Mouse (Mus musculus) monocyte, adult 2 months (primary cell): Measurements from ENCODE around the gene Med17.
A peak's percentile ranks its signal among the peaks of the same experiment; 100 is the strongest.
"Not testable (repeated sequence)": the region's sequence is repeated elsewhere in the genome, so short reads cannot be mapped to it uniquely, and the experiment has no call there.

Source experiments
- DNase-seq, 2 experiments: peaks; one replicate each; pipeline ENCODE4 v3.0.0; 2022; ENCODE audit warnings: low spot score in 2 of 2, low read depth in 1 of 2

Med17 gene

DNA sequence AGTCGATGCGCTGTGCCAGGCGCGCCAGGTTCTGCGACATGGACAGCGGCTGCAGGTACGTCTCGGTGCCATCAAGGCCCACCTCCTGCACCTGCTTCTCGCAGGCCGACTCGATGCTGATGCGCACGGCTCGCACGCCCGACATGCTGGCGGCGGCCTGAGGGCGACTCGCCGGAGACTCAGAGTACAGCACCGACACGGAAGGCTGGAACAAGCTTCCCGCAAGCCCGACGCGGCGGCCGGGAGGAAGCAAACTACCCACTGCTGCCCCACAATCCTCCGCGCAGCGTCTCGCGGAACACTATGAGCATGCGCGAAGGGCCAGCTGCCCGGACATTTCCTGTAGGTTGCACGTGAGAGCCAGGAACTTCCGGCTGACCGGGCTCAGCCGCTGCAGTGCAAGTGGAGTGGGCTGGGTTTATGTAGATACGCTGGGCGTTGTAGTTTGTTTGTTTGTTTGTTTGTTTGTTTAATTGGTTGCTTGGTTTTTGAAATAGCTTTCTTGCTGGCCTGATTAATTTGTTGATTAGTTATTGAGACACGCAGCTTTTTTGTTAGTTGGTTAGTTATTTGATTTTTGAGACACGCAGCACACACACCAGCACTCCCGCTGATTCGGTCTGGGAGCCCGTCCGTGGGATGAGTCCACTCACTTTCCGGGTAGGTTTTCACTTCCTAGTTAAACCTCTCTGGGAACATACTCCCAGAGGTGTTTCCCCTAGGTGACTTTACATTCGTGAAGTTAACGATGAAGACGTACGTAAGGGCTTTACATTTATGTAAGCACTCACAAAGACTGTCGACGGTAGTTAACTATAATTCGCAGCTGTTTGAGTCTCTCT, at the start of gene Med17:
TSS of gene Med17 (minus strand) at position 283 of the 842 bp plus-strand sequence.
- peak; percentile 82 to 89 for DNase-seq

DNA sequence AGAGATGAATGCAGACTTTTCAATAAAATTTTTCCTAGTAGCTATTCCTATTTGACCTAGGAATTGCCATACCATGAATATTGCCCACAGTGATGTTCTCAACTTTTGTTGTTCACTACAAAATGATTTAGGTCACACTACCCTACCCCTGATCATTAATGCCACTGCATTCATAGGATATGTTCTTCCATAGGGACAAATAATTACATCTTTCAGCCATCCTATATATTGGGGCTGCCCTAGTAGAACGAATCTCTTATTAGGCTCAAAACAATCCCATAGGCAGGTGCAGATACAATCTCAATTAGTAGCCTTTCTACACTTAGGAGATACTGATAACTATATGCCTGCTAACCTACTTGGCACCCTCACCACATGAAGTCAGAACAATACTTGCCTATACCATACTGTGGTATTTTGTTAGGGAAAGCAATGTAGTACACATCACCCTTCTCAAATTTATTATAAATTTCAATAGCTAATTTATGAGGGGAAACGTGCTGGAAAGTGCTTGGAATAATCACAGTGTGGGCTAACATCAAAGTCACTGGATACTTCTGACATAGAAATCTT, 38.5 kb upstream of the Med17 start:
- no peak for DNase-seq

DNA sequence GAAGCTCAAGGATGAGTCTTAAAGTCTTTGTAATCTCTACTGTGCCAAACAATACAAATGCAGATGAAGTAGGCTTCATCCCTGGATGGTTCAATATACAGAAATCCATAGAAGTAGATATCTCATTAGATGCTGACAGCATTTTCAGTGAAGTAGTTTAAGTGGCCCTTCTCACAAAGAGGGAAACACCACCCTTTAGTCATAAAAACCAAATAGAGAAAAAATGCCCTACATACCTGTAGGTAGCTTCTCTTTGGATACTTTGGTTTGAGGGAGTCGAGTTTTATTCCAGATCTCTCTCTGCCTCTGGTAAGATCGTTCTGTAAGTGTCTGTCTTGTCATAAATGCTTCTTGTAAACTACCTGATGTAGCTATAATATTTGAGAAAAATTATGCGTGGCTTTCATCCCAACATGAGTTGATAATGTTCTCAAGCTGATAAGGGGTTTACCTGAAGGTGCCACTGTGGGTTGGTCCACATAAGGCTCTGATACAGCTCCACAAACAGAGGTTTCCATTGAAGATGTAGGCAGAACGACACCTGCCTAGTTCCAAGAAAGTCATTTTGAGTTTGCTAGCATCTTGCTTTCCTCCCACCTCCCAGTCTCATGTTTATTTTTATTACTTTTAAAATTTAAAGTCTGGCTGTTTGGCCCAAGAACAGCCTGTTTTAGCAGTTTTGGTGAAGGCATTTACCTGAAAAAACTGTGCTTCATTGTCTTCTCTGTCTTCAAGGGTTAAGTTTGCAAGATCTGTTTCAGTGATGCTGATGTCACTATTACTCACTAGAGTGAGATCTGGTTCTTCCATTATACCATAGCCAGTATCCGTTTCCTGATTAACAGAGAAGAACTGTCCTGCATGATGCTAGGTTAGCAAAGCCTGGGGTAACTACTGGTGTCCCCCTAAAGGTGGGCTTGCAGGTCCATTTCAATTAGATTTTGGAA, 37.8 kb upstream of the Med17 start:
- DNase-seq: no peak

DNA sequence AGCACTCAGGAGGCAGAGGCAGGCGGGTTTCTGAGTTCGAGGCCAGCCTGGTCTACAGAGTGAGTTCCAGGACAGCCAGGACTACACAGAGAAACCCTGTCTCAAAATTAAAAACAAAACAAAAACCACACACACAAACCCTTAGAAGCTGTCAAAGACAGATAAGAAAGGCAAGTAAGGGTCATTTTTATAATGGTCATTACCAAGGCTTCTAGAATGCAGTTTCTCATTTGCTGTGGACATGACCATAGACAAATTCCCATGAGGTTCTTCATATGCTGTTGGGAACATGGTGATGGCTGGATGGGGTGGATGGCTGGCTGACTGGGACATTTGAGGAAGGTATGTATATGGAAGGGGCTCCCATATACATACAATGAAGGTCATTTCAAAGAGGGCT, 36.6 kb upstream of the Med17 start:
- DNase-seq: not testable (repeated sequence)

DNA sequence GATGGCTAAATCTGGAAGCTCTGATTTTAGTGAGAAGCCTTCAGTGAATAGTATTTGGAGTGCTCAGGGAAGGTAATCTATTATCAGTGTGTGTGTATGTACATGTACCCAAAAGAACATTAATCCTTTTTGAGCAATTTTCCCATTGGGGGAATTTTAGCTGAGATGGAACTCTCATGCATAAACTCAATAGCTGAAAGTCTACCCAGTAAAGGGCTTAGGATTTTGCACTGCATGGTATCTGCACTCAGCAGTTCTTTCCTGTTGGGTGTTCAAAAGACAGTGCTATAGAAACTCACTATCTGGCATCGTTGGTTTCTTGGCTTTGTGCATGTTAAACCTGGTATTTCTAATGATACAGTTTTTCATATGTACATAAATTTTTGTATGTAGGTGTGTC, 34.9 kb upstream of the Med17 start:
- no peak for DNase-seq

DNA sequence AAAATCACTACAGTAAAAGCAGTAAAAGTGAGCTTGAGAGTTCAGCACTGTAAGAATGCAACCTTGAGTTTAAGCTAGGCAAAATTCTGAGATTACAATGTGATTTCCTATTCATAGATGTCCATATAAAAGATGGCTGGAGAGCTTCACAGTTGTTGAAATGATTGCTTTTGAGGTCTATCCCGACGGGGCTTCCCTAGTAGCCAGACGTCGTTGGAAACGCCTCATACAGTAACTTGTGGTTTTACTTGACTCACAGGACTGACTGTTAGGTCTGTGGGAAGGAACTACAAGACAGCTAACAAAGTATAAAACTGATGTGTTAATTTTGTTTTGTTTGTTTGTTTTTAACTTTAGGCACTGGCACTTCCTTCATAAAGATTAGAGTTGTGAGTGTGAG, 33.9 kb upstream of the Med17 start:
- no peak for DNase-seq

DNA sequence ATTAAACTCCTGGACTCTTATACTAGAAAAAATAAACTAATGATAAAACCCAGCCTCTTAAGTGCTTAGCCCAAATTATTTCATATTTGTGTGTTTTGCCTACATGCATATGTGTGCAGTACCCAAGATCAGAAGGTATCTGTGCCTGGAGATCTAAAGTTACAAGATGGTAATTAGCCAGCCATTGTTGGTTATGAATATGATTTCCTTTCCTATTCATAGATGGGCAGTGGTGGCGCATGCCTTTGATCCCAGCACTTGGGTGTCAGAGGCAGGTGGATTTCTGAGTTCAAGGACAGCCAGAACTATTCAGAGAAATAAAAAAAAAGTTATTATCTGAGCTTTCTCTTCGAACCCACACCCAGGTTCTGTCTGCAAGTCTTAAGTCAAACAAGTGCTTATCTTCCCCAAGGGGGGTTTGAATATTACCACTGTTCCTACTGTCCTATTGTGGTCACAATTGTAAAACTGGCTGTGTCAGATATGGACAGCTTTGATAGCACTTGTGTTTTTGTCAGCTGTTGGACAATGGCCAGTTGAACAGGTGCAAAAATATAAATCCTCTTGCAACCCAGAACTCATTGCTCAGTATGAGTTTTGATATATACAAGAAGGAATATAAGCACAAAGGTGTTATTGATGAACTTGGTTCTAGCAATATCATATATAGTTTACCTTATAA, 32.5 kb upstream of the Med17 start:
- DNase-seq: no peak

DNA sequence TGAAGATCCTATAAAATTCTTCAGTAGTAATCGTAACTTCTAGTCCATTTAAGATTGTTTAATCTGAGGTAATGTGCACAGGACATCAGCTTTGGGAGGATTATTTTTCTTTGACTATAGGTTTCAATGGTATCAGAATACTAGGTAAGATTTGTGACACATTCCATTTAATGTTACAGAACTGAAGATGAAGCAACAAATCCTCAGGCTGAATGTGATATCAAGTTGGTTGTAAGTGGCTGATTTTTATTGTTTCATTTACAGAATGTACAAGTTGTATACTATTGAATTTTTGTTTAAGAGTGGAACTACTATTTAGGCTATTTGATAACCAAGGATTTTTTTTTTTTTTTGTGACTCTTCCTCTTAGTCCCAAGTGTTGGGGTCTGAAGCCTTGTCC, 30.4 kb upstream of the Med17 start:
- no peak for DNase-seq

DNA sequence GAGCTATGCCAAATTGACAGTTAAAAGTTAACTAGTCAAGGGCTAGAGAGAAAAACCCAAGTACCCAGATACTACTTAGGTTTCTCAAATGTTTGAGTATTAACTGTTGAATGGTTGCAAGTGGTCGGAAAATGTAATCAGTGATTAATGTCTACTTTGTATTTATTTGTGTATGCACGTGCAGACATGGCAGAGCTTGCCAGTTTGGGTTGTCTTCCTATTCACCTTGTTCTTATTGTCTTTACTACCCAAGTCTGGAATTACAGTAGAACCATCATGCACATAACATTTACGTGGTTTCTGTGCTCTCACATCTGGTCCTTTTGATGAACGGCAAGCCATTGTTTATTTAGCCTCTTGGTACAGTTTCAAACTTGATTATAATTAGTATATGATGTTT, 29.7 kb upstream of the Med17 start:
- no peak for DNase-seq

DNA sequence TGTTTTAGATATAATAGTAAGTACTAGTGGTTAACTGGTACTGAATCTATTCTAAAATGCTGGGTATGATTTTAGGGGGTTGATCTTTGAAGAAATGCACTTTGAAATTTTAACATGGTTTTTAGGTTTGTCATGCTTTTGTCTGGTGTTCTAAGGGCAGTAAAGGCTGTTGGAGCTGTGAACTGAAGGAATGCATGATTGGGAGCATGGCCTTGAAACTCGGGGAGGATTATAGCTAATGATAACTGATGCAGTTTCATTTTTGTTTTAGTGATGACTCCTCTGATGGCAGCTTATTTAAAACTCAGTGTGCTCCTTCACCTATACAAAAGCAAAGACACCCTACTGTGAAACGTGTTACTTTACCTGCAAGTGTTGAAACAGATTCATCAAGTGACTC, 28.5 kb upstream of the Med17 start:
- no peak for DNase-seq

DNA sequence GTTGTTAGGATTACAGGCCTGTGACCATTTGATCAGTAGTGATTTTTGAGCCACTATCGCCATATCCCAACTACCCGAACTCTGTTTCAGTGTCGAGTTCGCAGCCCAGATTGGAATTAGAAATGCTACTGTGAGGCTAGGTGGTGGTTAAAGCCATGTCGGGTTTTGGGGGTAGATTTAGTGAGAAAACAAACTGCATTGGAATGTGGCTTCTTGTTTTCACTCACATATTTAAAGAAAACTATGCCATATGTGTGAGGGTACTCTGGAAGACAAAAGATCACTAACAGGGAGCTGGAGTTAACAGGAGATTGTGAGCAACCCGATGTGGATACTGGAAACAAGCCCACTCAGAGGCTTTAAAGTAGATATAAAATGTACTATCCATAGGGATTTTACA, 27.5 kb upstream of the Med17 start:
- DNase-seq: no peak

DNA sequence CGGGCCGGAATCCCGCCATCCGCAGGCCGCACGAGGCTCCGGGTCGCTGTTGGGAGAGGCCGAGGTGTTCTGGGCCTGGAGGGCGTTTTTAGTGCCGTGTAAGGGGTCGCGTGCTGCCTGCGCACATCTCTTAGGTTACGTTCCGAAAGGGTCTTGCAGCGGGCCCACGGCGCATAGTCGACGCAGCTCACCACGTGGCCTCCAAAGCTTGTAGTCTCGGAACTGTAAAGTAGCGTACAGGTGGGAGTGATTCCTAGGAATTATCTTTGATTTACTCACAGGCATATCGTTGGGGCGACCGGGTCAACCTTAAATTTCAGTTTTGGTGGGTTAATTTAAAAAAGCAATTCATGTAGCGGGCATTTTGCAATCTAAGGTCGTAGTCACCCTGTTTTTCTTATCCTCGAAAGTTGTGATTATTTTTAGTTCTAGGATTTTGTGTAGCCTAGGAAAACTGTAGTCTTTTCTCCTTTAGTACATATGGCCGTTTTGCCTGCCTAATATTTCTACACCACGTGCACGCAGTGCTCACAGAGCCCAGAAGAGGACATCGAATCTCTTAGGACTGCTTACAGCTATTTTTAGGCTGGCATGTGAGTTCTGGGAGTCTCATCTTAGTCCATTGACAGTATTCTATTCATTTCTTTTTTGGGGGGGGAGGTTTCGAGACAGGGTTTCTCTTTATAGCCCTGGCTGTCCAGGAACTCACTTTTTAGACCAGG, 26.8 kb upstream of the Med17 start, which contains the start of gene 4931406C07Rik:
TSS of gene 4931406C07Rik (minus strand) at position 51 of the 722 bp plus-strand sequence.
- no peak for DNase-seq

DNA sequence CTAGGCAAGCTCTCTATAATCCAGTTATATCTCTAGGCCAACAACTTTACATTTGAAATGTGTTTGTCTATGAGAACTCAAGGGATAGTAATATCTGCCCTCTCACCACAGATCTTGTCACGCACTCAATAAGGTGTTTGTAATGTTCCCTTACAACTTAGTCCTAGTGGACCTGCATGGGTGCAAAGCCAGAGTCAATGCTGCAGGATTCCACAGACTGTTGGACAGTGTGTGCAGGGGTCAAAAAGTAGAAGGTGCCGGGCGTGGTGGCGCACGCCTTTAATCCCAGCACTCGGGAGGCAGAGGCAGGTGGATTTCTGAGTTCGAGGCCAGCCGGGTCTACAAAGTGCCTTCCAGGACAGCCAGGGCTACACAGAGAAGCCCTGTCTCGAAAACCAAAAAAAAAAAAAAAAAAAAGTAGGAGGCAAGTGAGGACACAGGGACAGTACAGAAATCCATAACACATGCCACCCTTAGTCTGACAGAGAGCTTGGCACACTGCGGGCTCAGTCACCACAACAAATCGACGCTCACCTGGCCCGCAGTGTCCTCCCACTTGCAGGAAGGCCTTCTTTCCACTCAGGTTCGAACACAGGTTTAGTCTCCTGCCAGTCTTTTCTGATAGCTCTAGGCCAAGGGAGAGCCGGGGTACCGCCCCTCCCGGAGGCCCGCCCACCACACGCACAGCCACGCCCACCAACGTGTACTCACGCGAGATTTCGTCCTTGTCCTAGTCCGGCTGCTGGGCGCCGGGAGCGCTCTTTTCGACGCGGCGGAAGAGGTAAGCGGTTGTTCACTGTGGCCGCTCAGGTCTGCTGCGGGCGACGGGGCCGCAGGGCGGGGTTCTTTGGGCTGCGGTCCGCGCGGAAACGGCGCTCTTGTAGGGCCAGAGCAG, 26.0 kb upstream of the Med17 start, which contains the start of gene Taf1d:
TSS of gene Taf1d (plus strand) at position 712 of the 895 bp plus-strand sequence.
- DNase-seq: peak; percentile 89 to 99

DNA sequence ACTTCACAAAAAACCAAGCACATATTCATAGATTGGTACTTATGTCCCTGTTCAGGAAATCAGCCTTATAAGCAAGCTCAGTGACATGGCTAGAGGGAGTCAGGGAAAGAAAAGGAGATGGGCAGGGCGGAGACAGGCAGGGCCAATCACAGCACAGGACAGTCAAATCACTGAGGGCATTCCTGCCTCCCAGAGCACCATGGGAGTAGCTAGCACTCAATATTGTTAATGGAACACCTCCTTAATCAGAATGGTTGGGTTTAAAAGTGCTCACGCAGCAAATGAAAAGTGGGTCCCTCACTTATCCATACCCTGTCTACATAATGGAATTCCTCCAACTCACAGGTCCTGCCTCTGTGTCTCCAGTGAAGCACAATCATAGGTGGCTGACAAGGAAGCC, 23.1 kb upstream of the Med17 start:
- DNase-seq: no peak

DNA sequence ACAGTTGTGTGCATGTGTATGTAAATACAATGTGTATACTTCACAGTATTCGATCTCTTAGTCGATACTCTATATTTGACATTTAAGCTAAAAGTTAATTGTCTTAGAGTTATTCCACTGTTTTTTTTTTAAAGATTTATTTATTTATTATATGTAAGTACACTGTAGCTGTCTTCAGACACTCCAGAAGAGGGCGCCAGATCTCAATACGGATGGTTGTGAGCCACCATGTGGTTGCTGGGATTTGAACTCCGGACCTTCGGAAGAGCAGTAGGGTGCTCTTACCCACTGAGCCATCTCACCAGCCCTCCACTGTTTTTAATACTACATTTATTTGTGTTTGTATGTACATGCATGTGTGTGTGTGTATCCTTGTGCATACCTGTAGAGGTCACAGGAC, 22.3 kb upstream of the Med17 start:
- DNase-seq: not testable (repeated sequence)

DNA sequence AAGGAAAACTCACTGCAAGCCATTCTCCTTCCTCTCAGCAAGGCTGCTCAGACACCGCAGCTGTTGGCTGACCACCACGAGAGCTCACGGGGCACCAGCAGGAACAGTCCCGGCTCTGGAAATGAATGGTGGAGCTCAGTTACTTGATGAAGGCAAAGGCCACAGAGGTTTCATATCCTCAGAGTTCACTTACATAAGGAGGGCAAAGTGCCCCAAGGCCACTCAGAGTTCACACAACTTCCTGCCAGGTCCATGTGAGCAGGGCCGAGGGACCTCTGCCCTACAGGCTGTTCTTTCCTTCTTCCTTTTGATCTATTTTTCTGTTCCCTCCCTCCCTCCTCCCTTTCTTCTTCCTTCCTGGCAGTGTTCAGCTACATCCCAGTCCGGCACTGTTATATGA, 21.7 kb upstream of the Med17 start:
- peak in 1 of 2 experiments; percentile 19 for DNase-seq

DNA sequence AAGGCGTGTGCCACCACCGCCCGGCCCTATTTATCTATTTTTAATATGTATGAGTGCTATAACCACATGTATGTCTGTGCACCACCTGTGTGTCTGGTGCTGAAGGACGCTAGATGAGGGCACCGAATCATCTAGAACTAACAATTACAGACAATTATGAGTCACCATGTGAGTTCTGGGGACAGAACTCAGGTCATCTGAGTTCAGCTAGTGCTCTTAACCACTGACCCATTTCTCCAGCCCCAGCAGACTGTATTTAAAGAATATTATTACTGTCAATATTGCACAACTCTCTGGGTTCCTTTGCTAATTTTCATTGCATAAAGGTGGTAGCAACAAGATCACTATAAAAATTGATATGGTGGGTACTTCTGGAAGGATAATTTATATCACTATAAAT, 20.3 kb upstream of the Med17 start:
- DNase-seq: no peak

DNA sequence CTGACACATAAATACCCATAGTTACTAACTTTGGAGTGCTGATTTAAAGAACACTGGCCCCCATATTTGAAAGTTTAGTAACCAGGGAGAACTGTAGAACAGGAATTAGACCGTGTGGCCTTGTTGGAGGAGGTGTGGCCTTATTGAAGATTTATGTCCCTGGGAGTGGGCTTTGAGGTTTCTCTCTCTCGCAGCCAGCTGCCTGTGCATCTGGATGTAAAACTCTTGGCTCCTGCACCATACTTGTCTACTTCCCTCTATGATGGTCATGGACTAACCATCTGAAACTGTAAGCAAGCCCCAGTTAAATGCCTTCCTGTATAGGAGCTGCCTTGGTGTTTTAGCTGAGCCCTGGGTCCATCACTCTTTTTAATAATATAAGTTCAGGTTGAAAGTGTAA, 18.7 kb upstream of the Med17 start:
- DNase-seq: no peak

DNA sequence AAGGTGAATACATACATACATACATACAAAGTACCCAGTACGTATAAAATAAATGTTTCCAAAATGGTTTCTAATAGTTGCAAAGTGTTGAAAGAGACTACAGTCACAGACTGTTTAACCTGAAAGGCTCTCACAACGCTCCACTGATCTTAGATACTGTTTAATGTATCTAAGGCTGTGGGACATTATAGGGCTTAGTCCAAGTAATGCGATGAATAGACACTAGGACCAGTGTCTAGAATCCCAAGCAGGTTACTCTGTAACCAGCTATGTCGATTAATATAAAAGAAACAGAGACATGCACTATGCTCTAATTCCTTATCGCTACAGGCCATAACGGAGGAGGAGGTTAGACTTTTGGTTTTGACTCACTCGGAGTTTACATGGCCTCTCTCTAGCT, 17.4 kb upstream of the Med17 start:
- DNase-seq: no peak
